In the genomic region with DNA sequence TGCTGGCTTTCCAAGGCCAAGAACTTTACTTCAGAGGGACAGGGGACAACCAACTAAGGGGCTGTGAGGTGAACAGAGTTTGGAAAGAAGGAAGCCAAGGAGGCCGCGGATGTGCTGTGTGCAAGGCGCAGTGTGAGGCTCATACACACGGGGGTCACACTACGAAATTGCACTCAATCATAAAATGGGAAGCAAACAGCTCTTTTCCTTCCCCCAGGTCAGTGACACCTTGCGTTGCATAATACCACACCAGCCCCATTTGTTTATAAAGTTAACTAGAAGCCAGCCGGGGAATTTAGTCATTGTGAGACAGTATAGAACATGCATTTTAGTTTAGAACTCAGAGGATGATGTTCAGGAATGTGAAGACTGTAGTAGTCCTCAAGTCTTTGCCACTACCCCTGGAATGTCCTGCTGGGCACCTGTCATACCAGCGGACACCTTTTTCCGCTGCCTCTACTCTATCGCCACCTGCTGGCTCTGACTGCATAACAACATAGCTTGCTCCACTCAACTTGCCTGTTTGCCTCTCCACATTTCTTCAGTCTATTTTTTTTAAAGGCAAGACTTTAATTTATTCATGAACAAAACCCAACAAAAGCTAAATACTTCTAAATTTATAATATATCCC, we compare ENCODE assay signal across 8 mouse cellular contexts.
DNase-seq lines count a peak whose midpoint lies in the region; ATAC-seq and TF ChIP-seq lines count a peak whose summit lies in the region.

No protein-coding gene starts in this region.

- H3K9ac ChIP-seq in MEL (ENCODE audit: control insufficient read depth, low read depth, low read length, poor library complexity, severe bottlenecking), result no peak overlapping the region
- no peak overlapping the region for H3K9ac ChIP-seq in forebrain, embryonic 12.5 days

- no peaks in the 10 kb centered on the region for H3K79me2 ChIP-seq in MEL (ENCODE audit: control insufficient read depth, insufficient read depth, low read length, poor library complexity)

- no peak for TF ChIP-seq POLR2A in MEL (IDR thresholded peaks at IDR 0.05; ENCODE audit: control insufficient read depth in 1 of 2, insufficient read depth in 1 of 2, low read depth in 1 of 2, low read length in 2 of 2, poor library complexity in 1 of 2)

- no peak overlapping the region for H3K27ac ChIP-seq in MEL (ENCODE audit: control insufficient read depth, low read depth, low read length)
- H3K27ac ChIP-seq in forebrain, embryonic 12.5 days, result no peak overlapping the region

- ATAC-seq in forebrain, embryonic 12.5 days (ENCODE audit: low FRiP score), result peak; percentile 58; the same call in 1 of the 2 replicates

- no peaks in the 10 kb centered on the region for H3K36me3 ChIP-seq in MEL (ENCODE audit: control insufficient read depth in 1 of 2, insufficient read depth in 2 of 2, low read length in 2 of 2)
- H3K36me3 ChIP-seq in forebrain, embryonic 12.5 days (replicated peaks), result no peaks in the 10 kb centered on the region

- TF ChIP-seq RAD21 in MEL (IDR thresholded peaks at IDR 0.05; ENCODE audit: low read depth, low read length), result peak; percentile 88

- no peak overlapping the region for H3K4me3 ChIP-seq in MEL (ENCODE audit: control insufficient read depth in 1 of 2, insufficient read depth in 1 of 2, low read depth in 2 of 2, low read length in 2 of 2)
- H3K4me3 ChIP-seq in forebrain, embryonic 12.5 days (replicated peaks), result no peak overlapping the region

- H3K9me3 ChIP-seq in MEL (replicated peaks; ENCODE audit: insufficient read depth, low read length), result no peaks in the 10 kb centered on the region
- no peaks in the 10 kb centered on the region for H3K9me3 ChIP-seq in forebrain, embryonic 12.5 days

- DNase-seq in MEL (ENCODE audit: low read depth, low spot score), result peak; percentile 60
- DNase-seq in c-Kit-positive CD71-positive TER-119-negative erythroid progenitor cells, embryonic 14.5 days (ENCODE audit: low read depth), result peak; percentile 44
- DNase-seq in heart, postnatal 4 days, result peak; percentile 85
- peak; percentile 63 to 75 for DNase-seq in layer of hippocampus, postnatal 14 days (ENCODE audit: low spot score in 2 of 2)
- peak; percentile 88 for DNase-seq in lung, postnatal 14 days
- DNase-seq in right cerebral cortex, postnatal 10 days (ENCODE audit: low spot score in 2 of 2), result peak; percentile 69 to 85
- peak; percentile 87 for DNase-seq in urinary bladder, postnatal 25 days (ENCODE audit: low spot score)

- TF ChIP-seq EP300 in MEL (IDR thresholded peaks at IDR 0.05; ENCODE audit: low read depth in 1 of 2, low read length in 2 of 2), result no peak

- no peaks in the 10 kb centered on the region for H3K27me3 ChIP-seq in MEL (ENCODE audit: control insufficient read depth in 1 of 2, insufficient read depth in 2 of 2, low read length in 2 of 2)
- H3K27me3 ChIP-seq in forebrain, embryonic 12.5 days, result no peaks in the 10 kb centered on the region

- no peaks in the 10 kb centered on the region for H3K4me1 ChIP-seq in MEL (ENCODE audit: control insufficient read depth in 1 of 2, insufficient read depth in 2 of 2, low read length in 2 of 2)
- H3K4me1 ChIP-seq in forebrain, embryonic 12.5 days, result 0 out of 2 replicates have a peak, but pooled peaks cover 10% of the 10 kb centered on the region

- TF ChIP-seq CTCF in MEL (IDR thresholded peaks at IDR 0.05 in 2 of 3, conservative IDR thresholded peaks at IDR 0.05 in 1 of 3; ENCODE audit: control insufficient read depth in 1 of 3, insufficient read depth in 1 of 3, low read depth in 2 of 3, low read length in 3 of 3, poor library complexity in 1 of 3, severe bottlenecking in 1 of 3), result peak; percentile 76 to 87 (median 82)

- H3K4me2 ChIP-seq in forebrain, embryonic 12.5 days, result no peak overlapping the region

- 53% methylated on average over 10 of the region's 10 CpGs for WGBS in forebrain, embryonic 12.5 days

TF ChIP-seq in MEL, 35 proteins besides CTCF, POLR2A, EP300 and RAD21:
- TF ChIP-seq SMC3 (IDR thresholded peaks at IDR 0.05; ENCODE audit: low read depth, low read length) (peak; percentile 98), NELFE (IDR thresholded peaks at IDR 0.05; ENCODE audit: low read depth, low read length) (no peak), MAX (IDR thresholded peaks at IDR 0.05; ENCODE audit: low read length) (no peak), ZNF384 (IDR thresholded peaks at IDR 0.05; ENCODE audit: low read depth, low read length) (peak; percentile 64; the same call in 1 of the 2 replicates), ZC3H11A (IDR thresholded peaks at IDR 0.05; ENCODE audit: low read depth, low read length) (peak; percentile 93)
